Mouse (Mus musculus) frontal cortex, adult (tissue): Measurements from ENCODE around the gene Ubald2.
"Not testable (repeated sequence)": the region's sequence is repeated elsewhere in the genome, so short reads cannot be mapped to it uniquely, and the experiment has no call there.

Experiments used
- ATAC-seq: cut with Nextera tagmentation; 2 replicates; pipeline ENCODE4 v1.9.2; 2017; ENCODE audit warnings: mild to moderate bottlenecking, moderate library complexity, mixed read lengths; ENCODE audit not compliant: low TSS enrichment

Ubald2 gene

DNA sequence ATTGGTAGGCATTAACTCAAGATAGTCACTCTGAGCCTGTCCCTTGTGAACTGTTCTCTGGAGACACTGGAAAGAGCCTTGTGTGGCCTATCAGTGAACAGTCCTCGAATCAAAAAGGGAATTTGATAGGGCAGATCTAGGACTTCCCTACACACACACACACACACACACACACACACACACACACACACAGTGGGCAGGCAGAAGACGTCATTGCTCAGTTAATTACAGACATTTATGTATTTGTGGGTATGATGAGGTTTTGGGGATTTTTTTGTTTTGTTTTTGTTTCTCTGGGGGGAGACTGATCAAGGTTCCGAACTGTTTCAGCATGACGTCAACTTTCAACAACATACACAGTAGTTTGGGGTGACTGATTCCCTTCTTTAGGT, 20.3 kb upstream of the Ubald2 start:
- ATAC-seq = peak; percentile 14; the same call in 1 of the 2 replicates

DNA sequence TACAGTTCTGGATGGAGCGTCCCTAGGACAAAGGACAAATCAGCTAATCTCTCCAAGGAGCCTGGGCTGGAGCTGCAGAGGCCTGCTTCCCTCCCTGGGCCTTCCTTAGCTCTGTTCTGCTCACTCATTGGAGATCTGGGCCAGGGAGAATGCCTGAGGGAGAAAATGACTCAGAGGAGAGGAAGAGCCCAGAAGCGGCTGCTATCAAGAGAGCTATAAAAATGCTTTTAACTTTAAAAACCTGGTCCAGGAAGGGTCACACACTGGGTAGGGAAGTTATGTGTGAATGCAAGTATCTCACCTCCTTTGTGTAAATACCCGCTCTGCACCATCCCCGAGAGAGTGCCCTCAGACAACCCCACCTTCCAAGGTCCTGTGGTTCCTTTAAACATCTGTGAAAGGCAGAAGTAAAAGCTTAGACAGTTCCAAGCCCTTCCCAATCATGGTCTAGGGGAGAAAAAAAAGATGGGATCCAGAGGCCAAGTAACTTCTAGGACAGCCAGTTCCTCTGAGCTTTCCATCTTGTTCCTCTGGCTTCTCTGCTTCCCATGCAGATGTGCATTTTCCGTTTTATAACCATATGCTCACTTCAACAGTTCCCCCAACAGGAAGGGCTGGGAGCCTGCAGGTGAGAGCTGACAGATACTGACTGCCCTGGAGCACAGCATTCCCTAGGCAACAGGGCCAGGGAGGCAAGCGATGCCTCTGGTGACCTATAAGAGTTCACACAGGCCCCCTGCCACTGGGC, 17.5 kb upstream of the Ubald2 start:
- peak; percentile 24; the same call in 1 of the 2 replicates for ATAC-seq

GRCm38 (mm10) chr11:116417054-116417453, 16.8 kb upstream of the Ubald2 start:
- ATAC-seq = no peak

DNA sequence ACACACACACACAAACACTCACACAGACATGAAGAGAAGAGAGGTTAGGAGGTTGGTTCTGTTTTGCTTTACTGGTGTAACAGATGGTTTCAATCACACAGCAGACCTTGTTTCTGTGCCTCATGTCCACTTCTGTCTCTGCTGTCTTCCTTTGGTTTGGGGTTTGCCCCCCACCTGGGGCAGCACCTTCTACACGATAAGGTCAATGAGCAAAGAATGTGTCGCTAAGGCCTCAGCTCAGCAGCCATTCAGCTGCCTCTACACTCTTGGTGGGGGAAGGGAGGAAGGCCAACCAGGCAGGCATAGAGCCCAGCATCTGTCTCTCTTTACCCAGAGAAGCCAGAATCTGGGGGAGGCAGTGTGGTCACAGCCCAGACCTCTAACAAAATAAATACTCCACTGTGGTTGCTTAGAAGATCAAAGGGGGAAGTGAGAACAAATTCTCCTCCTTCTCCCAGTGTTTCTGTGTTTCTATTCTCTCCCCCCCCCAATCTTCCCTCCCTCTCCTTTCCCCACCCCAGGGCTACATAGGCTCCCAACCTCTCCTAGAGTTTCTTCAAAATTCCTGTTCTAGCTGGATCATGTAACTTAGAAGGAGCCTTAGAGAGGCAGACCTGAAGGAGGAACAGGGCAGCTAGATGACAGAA, 15.6 kb upstream of the Ubald2 start:
- ATAC-seq = no peak

GRCm38 (mm10) chr11:116418841-116419462, 14.9 kb upstream of the Ubald2 start:
- no peak for ATAC-seq

- ATAC-seq = no peak
Observed at GRCm38 (mm10) chr11:116421102-116421501, 12.8 kb upstream of the Ubald2 start.

- ATAC-seq = no peak
Observed at GRCm38 (mm10) chr11:116422562-116422961, 11.3 kb upstream of the Ubald2 start.

GRCm38 (mm10) chr11:116423214-116423613, 10.7 kb upstream of the Ubald2 start:
- no peak for ATAC-seq

GRCm38 (mm10) chr11:116423782-116424620, 9.9 kb upstream of the Ubald2 start:
- ATAC-seq = no peak

DNA sequence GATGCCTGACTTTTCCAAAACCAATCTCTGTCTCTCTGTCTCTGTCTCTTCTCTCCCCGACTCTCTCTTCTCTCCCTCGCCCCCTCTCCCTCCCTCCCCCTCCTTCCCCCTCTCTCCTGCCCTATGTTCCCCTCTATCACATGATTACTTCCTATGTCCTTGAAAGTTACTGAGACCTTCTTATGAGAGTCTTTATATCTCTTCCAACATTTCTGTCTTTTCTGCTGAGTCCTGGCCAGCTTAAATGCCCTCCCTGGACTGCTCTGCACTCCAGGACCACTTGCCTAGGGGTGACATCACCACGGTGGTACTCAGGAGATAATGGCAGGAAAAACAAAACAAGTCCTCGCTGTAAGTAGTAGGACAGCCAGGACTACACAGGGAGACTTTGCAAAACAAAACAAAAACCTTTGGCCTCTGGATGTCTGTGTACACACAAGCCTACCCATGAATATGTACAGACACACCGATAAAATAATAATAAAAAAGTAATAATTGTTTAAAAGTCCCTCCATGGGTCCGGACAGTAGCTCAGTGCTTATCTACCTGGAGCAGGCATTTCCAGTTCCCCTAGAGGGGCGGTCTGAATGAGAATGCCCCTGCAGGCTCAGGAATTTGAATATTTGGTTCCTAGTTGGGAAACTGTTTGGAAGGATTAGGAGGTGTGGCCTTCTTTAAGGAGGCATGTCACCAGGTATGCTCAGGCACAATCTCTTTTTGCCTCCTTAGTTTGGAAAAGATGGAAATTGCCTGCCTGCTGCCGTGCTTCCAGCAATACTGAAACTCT, 9.1 kb upstream of the Ubald2 start:
- ATAC-seq = no peak

GRCm38 (mm10) chr11:116426328-116426727, 7.6 kb upstream of the Ubald2 start:
- not testable (repeated sequence) for ATAC-seq

DNA sequence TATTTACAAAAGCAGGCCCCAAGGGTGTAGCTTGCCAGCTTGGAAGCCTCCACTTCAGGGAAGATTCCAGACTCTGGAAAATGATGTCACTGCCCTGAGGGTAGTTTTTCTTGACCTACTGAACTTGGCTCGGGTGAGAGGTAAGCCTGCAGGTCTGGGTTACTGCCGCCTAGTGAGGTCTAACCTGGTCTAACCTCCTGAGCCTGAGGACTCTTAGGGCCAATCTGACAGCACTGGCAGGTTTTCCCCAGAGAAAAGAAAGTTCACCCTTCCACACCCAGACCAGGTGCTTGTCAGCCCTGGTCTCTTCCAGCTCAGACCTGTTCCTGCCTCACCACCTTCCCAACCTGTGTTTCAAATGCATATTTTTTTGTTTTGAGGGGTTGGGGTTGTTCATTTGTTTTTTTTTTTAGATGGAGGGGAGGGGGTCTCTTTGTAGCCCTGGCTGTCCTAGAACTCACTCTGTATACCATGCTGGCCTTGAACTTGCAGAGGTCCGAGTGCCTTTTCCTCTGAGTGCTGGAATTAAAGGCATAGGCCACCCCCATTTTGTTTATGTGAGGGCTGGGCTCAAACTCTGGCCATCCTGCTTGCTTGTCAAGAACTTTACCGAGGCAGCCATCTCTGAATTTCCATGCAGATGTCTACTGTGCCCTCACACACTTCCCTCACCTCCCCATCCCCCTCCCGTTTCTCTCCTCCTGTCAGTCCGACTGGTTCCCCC, 6.9 kb upstream of the Ubald2 start:
- ATAC-seq = no peak

- no peak for ATAC-seq
Observed at GRCm38 (mm10) chr11:116428872-116429859, 4.7 kb upstream of the Ubald2 start.

DNA sequence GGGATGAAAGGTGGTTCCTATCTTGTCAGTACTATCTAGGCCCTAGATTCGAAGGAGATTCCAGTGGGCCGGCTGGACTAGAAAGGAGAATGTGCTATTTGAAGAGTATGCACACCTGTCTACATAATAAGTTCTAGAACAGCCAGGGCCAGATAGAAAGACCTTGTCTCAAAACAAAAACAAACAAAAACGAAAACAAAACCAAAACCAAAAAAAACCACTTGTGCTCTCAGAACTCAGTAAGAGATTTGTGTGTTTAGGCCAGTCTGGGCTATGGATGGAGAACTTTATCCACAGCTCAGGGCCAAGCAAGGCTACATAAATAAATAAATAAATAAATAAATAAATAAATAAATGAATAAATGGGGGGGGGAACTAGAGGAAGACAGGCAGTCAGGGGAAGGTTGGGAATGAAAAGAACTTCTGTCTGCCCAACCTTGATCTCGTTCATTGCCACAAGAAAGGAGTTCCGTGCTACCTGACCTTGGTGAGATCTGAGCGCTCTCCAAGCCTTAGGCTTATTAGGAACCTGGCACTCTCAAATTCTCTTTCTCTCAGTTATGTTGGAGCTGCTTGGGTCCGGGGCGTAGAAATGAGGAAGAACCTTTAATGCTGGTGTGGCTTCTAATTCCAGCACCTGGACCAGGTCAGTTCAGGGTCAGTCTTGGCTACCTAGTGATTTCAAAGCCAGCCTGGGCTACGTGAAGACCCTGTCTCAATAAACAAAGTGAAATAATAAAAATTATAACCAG, 3.9 kb upstream of the Ubald2 start:
- no peak for ATAC-seq

GRCm38 (mm10) chr11:116430723-116431427, 3.0 kb upstream of the Ubald2 start:
- no peak for ATAC-seq

DNA sequence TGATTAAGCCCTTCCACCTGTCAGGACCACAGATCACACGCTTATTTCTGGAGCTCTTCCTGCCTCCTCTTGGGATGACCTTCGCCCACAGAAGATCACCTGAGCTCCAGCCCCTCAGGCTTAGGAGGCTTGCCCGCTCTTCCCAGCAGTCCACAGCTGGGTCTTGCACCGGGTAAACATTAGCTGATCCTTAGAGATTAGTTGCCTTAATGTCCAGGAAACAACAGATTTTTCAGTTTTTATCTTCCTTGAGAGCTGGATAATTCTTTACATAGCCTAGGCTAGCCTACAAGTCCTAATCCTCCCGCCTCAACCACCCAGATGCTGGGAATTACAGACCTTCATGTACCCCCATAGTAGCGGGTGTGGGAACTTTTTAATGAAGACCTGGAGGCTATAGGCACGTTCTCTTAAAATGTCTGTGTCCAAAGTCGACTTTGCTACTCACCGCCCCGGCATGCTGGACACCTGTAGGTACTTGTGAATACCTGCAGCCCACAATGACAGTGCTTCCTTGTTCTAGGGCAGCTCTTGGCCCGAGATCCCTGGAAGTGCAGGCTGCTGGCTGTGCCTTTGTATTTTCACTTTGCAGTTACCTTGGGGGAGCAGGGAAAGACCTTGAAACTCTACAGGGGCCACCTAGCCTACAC, 2.3 kb upstream of the Ubald2 start:
- ATAC-seq = no peak

GRCm38 (mm10) chr11:116432127-116432526, 1.8 kb upstream of the Ubald2 start:
- no peak for ATAC-seq
